Mouse (Mus musculus) urinary bladder, postnatal 10 days (tissue): ENCODE measurements around the gene Snupn.
"Not testable (repeated sequence)": the region's sequence is repeated elsewhere in the genome, so short reads cannot be mapped to it uniquely, and the experiment has no call there.

Experiments
- DNase-seq: peaks from one replicate; pipeline ENCODE4 v3.0.0; 2022; ENCODE audit warnings: low spot score

Snupn gene

DNA sequence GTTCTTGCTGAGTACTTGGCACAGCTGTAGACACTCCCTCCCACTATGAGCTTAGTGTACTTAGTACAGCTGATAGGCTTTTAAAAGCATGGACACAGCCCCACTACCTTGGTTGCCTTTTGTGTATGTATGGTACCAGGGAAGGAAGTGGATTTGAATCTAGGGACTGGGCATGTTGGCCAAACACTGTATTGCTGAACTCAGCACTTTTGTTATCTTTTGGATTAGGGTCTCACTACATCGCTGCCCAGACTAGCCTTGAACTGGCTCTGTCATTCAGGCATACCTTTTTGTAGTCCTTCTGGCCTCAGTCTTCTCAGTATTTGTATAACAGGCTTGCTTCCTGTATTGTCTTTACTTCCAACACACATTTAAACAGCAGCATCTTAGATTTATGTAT lies 20.1 kb upstream of the Snupn start:
- no peak for DNase-seq

DNA sequence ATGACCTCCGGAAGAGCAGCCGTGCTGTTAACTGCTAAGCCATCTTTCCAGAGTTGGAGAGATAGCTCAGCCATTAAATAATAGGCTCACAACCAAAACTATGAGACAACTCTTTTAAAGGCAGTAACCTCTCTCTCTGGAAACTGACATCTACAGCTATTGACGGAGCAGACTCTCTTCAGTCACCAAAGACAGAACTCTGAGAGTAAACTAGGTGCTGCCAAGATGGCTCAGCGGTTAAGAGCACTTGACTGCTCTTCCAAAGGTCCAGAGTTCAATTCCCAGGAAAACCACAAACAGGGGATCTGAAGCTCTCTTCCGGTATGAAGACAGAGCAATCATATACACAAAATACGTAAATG lies 13.8 kb upstream of the Snupn start:
- DNase-seq = no peak

GRCm38 (mm10) chr9:56937223-56938160 lies 13.2 kb upstream of the Snupn start, which contains the start of gene Imp3:
Imp3 (plus strand) TSS chr9:56937475.
- DNase-seq = peak; percentile 32

- no peak for DNase-seq
Measured at GRCm38 (mm10) chr9:56938374-56938773, 12.3 kb upstream of the Snupn start.

GRCm38 (mm10) chr9:56947481-56947880 lies 3.2 kb upstream of the Snupn start:
- DNase-seq = not testable (repeated sequence)

- DNase-seq = not testable (repeated sequence)
Measured at GRCm38 (mm10) chr9:56948699-56949098, 2.0 kb upstream of the Snupn start.

- no peak for DNase-seq
Measured at GRCm38 (mm10) chr9:56949767-56950166, 911 bp upstream of the Snupn start.

DNA sequence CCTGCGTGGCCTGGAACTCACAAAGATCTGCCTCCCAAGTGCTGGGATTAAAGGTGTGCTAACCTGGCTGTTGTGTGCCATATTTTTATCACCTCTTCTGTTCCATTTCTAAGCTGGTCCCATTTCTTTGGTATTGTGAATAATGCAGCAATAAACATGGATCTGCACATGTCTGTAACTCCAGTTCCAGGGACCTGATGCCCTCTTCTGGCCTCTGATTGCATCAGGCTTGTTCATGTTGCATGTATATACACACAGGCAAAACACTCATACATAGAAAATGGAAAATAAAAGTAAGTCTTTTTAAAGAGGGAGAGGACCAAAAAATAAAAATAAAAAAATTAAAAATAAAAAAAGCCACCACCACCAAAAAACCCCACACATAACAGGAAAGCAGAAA lies 2.9 kb downstream of the Snupn start:
- no peak for DNase-seq

DNA sequence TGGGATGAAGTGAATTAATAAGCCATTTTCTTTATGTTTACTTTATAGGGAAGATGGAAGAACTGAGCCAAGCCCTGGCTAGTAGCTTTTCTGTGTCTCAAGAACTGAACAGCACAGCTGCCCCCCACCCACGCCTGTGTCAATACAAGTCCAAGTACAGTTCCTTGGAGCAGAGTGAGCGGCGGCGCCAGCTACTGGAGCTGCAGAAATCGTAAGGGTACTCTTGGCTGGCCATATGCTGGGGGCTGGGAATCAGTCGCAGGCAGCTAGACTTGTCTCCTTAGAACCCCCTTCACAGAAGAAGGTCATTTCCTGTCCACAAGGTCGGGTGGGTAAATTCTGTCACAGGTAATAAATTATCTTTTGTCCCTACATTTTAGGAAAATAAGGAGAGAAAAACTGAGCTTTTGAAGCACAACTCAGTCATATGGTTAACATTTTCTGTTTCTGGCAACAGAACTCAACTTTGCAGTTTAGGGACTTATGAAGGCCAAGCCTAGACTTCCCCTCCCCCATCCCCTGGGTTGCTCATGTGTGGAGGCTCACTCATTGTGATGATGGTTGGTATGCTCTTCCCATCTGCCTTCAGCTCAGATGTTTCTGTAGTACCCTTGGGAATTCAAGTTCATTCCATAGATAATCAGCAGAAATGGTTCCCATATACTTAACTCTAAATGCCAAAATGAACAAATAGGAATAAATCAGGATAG lies 6.4 kb downstream of the Snupn start:
- no peak for DNase-seq

- DNase-seq = no peak
Measured at GRCm38 (mm10) chr9:56958689-56959088, 8.0 kb downstream of the Snupn start.

DNA sequence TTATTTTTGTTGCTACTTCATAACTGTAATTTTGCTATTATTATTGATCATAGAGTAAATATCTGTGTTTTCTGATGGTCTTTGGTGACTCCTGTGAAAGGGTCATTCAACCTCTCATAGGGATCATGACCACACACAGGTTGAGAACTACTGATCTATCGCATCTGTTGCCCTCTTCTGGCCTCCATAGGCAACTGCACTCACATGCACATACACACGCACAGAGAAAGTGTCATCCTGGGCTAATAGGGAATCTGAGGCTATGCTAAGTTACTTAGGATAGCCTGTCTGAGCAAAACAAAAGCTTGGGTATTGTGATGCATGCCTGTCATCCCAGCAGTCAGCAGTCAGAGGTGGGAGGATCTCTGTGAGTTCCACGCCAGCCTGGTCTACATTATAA lies 10.9 kb downstream of the Snupn start:
- DNase-seq = no peak

DNA sequence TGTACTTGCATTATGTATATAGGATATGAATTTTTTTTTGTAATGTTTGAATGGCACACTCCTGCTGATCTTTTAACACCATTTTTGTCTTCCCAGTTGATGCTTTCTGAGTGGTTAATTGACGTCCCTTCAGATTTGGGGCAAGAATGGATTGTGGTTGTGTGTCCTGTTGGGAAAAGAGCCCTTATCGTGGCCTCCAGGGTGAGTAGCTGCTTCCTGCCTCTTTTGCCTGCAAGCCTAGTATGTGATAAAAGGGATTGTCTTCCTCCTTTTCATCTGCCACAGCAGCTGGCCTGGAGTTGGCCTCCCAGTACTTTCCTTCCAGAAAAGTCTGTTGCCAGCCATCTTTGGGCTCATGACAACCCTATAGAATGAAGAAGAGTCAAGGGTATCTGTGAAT lies 19.5 kb downstream of the Snupn start:
- DNase-seq = no peak

DNA sequence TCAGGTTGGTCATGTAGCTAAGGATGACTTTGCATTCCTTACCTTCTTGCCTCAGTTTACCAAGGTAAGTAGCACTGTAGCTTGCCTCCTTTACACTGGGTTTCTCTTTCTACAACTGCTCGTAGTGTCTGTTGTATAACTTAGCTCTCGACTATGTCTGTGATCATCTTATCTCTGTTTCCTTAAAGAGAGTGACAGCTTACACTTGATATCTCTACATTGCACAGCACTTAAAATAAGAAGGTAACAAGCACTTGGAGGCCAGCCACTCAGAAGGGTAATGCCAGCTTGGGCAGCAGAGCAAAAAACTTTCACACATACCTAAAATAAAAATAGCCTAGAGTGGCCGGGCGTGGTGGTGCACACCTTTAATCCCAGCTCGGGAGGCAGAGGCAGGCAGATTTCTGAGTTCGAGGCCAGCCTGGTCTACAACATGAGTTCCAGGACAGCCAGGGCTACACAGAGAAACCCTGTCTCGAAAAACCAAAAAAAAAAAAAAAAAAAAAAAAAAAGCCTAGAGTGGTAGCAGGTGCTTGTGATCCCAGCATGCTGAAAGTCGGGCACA lies 23.4 kb downstream of the Snupn start:
- no peak for DNase-seq

DNA sequence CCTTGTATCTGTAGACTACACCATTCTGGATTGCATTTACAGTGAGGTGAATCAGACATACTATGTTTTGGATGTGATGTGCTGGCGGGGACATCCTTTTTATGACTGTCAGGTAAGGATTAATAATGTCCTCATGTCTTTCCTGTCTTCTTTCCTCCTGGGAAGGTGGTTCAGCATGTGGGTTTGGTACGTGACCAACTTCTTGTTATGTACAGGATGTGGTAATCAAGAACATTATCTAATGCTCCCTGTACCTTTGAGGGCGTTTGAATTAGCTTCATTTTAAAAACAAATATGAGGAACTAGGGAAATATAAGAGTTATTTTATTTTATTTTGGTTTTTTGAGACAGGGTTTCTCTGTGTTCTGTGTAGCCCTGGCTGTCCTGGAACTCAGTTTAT lies 24.5 kb downstream of the Snupn start:
- no peak for DNase-seq

DNA sequence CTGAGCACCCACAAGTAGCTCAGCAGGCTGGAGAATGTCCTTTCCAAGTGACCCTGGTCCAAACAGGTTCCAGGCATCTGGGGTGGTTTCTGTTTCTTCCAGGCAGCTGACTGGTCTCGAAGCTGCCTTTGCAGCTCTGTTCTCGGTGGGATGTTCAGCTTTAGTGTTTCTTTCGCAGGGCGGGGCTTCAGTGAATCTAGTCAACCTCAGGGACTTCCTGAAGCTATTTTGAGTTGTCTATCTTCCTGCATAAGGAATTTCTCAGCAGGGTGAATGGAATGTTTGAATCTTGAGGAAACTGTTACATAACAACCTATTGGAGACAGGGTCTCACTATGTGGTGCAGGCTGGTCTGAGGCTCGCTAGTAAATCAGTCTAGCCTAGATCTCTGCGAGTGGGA lies 29.5 kb downstream of the Snupn start:
- no peak for DNase-seq

DNA sequence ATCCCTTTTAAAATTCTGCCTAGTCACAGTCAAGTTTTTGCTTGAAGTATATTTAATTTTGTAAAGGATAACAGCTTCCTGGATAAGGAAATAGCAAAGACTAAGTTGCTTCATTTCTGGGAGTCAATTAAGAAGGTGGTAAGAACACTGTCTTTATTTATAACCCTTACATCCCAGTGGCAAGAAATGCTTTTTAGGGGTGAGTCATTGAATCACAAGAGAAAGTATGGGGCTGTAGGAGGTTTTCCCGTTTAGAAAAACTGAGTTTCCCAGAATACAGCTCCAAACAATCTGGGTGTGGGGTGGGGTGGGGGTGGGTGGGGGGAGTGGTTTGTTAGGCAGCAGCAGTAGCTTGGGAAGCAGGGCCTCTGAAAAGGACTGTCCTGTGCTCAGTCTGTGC lies 30.8 kb downstream of the Snupn start:
- no peak for DNase-seq

DNA sequence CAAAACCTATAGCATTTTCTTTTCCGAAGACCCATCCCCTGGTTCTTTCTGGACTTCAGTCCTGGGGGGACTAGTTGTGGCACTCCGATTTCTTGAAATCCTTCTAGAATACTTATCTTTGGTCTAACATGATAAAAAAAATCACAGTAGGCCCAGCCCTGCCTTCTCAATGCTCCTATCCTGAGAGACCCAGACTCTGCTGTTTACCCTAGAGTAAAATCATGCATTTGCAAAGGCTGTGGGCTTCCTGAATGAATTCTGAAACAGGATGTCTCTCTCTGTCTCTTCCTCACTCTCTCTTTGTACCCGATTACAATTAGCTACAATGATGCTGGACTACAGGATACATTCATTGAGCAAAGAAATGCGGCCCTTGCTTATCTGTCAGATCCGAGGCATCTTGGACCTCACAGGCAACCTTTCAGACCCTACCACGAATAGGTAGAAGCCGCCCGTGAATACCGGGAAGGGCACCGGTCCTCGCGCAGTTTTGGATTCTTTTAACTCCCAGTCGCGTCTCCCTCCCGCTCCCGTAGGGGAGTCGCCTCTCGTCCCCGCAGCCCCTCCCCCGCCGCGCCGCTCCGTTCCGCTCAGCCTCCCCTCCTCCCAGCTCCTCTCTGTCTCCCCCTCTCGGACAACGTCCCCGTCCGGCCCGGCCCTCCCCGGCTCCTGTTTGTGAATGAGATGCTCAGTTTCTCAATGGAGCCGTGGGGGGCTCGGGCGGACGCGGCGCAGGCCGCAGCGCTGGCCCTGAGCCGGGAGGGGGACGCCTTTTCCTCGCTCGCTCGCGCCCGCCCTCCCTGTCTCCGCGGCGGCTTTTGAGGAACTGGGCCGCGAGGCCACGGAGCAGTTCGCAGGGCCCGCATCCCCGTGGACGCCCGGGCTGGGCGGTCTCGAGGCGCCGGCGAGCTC lies 43.9 kb downstream of the Snupn start, which contains the start of gene Ptpn9:
Gene Ptpn9, plus strand, starts transcription at position 638 of the 912 bp plus-strand sequence.
- peak; percentile 67 for DNase-seq

GRCm38 (mm10) chr9:56995198-56996027 lies 44.7 kb downstream of the Snupn start:
- DNase-seq = peak; percentile 14

- no peak for DNase-seq
Measured at GRCm38 (mm10) chr9:56996028-56996346, 45.3 kb downstream of the Snupn start.

- not testable (repeated sequence) for DNase-seq
Measured at GRCm38 (mm10) chr9:56997206-56997605, 46.5 kb downstream of the Snupn start.

DNA sequence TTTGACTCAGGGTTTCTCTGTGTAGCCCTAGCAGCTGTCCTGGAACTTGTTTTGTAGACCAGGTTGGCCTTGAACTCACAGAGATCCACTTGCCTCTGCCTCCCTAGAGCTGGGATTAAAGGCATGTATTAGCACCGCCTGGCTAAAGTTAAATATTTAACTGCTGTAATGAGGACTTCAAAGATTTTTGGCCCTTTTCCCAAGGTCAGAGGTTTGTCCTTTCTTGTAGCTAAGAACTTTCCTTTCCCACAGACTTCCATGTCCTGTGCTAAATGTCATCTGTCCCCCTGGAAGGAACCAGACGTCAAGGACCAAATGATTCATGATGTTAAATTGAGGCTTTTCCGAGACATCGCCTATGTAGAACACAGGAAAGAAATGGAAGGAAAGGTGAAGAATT lies 52.3 kb downstream of the Snupn start:
- DNase-seq = no peak
